Mouse (Mus musculus) neural tube, embryonic 15.5 days (tissue): ENCODE data around the gene Adamts5. TPM values are rescaled to one million over a fixed set of nuclear protein-coding genes. Genes with fewer than 3 reads are reported as not detected.

Source experiments
- ATAC-seq: fragments of 200-750 bp; cut with Nextera tagmentation; 2 replicates; pipeline ENCODE4 v1.8.0; 2017; ENCODE audit warnings: mild to moderate bottlenecking, moderate TSS enrichment, moderate library complexity; ENCODE audit not compliant: low FRiP score
- H3K27ac ChIP-seq: fragments of 300-500 bp; sonication (generic); replicated peaks from 2 replicates; pipeline ENCODE4 v1.5.1; 2015; ENCODE audit warnings: mild to moderate bottlenecking, inconsistent platforms
- H3K27me3 ChIP-seq: fragments of 300-500 bp; sonication (generic); replicated peaks from 2 replicates; pipeline ENCODE4 v1.6.1; 2015; ENCODE audit warnings: inconsistent platforms
- H3K36me3 ChIP-seq: fragments of 300-500 bp; sonication (generic); 2 replicates; pipeline ENCODE4 v1.6.1; 2015; ENCODE audit warnings: inconsistent platforms
- H3K4me1 ChIP-seq: fragments of 300-500 bp; sonication (generic); 2 replicates; pipeline ENCODE4 v1.6.1; 2015; ENCODE audit warnings: inconsistent platforms
- H3K4me2 ChIP-seq: fragments of 300-500 bp; sonication (generic); 2 replicates; pipeline ENCODE4 v1.6.1; 2015; ENCODE audit warnings: inconsistent platforms, mild to moderate bottlenecking, moderate library complexity
- H3K4me3 ChIP-seq: fragments of 300-500 bp; sonication (generic); replicated peaks from 2 replicates; pipeline ENCODE4 v1.5.1; 2015; ENCODE audit warnings: mild to moderate bottlenecking, inconsistent platforms
- H3K9ac ChIP-seq: fragments of 300-500 bp; sonication (generic); replicated peaks from 2 replicates; pipeline ENCODE4 v1.6.1; 2015; ENCODE audit warnings: mild to moderate bottlenecking, inconsistent platforms
- H3K9me3 ChIP-seq: fragments of 300-500 bp; sonication (generic); replicated peaks from 2 replicates; pipeline ENCODE4 v1.6.1; 2016; ENCODE audit warnings: inconsistent platforms
- WGBS: fragments of 180-500 bp; shearing (Covaris S2); methylation state at CpG from one replicate; pipeline ENCODE4 v1.1.7; 2015; ENCODE audit warnings: mixed read lengths; 5-methylcytosine and 5-hydroxymethylcytosine counted together
- polyA plus RNA-seq: library from polyadenylated mRNA; unstranded; fragments of >200 nt; fragmentation: Nextera tagmentation; extraction: Ambion mirVana; gene quantifications from 2 replicates; pipeline ENCODE4 v1.2.1, GENCODE M21; 2015

The Adamts5 gene
- polyA plus RNA-seq, 1 experiment from 2014 or later, result 5.0 TPM

DNA sequence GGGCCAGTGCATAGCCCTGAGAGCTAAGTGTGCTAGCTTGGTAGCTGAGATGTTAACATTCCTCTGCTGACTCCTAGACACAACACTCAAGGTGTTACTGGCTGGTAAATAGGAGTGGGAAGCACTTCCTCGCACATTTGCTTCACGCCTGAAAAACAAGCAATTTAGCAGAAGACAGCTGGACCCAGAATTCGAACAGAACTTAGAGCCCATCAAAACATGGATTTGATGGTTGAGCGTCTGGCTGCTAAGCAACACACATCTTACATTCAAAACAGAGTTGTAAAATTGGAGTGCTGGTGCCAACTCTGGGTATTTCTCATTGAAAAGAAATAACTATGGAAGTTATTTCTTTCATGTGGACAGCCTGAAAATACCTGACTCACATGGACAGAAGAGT, 5.7 kb downstream of the Adamts5 start:
- Histone ChIP-seq H3K36me3 (no peaks in the 10 kb centered on the region), H3K27me3 (peaks cover 7% of the 10 kb centered on the region; the same call in 1 of the 2 replicates), H3K4me1 (peaks cover 16% of the 10 kb centered on the region), H3K4me3 (no peak overlapping the region), H3K9me3 (no peaks in the 10 kb centered on the region), H3K27ac (no peak overlapping the region), H3K9ac (no peak overlapping the region), H3K4me2 (no peak overlapping the region)
- no peak for ATAC-seq
- 82% methylated on average over 4 of the region's 4 CpGs for WGBS

DNA sequence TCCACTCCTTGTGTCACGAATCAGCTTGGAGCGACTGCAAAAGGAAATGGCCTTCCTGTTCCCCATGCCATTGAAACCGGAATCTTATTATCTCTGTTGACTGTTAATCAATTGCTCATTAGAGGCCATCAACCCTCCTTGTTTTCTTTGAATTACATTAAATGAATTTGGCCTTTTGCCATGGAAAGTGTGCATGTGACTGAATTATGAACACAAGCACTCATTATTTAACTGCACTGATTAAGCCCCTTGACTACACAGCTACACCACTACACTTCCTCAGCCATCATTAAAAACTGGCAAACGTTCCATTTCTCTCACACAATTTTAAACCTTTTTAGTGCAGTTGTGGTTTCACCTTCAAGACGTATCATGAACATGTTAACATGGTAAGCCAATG, 11.8 kb downstream of the Adamts5 start:
- no peak for ATAC-seq
- Histone ChIP-seq H3K4me1 (peaks cover 10% of the 10 kb centered on the region), H3K4me3 (no peak overlapping the region), H3K27ac (no peak overlapping the region), H3K9me3 (no peaks in the 10 kb centered on the region), H3K4me2 (no peak overlapping the region), H3K9ac (no peak overlapping the region), H3K36me3 (no peaks in the 10 kb centered on the region), H3K27me3 (no peaks in the 10 kb centered on the region)
- 32% methylated on average over 5 of the region's 5 CpGs for WGBS

DNA sequence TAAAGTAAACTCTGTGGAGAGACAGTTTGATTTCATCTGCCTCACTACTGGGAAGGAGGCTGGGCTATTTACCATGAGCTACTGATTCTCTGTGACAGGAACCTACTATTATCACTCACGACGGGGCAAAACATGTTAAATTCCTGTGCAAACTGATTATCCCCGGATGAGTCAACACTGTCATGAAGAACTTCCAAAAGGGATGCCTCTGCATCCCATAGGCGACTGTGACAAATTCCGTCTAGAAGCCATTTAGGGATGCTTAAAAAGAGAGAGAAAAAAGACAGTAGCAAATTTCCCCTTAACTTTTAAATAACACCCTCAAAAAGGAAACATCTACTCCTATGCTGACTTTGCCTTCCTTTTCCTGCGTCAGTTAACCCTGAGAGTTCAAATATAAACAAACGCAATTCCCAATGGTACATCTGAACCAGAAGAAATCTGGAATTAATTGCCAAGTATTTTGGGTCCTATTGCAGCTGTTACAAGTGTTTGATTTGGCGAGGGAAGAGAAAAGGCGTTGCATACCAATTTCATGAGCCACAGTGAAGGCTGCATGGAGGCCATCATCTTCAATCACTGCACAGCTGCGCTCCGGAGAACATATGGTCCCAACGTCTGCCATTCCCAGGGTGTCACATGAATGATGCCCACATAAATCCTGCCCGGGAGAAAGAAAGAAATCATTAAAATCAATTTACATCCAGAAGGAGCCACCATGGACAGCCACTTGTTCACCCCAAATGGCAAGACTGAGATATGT, 14.2 kb downstream of the Adamts5 start:
- WGBS, result 27% methylated on average over 13 of the region's 13 CpGs
- no peak overlapping the region for H3K9ac ChIP-seq

DNA sequence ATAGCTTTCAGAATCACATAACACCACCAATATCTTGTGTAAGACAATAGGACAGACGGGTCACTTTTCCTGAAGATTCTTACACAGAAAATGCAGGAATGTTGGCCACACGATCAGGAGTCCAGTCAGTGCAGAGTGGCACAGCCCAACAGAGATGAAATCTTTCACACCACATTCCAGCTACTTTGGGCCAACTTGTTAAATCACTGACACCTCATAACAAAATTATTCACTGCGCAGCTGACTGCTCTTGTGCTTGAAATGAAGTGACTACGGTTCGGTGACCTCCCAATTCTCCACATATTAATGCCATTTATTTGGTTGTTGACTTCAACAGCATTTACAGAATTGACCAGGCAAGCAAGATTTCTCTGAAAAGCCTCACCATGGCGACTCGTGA, 22.6 kb downstream of the Adamts5 start:
- WGBS, result 92% methylated on average over 7 of the region's 7 CpGs
- Histone ChIP-seq H3K9me3 (no peaks in the 10 kb centered on the region), H3K4me1 (no peaks in the 10 kb centered on the region), H3K27me3 (no peaks in the 10 kb centered on the region), H3K27ac (no peak overlapping the region), H3K4me2 (no peak overlapping the region), H3K36me3 (no peaks in the 10 kb centered on the region), H3K9ac (no peak overlapping the region), H3K4me3 (no peak overlapping the region)
- ATAC-seq, result no peak

More for the DNA sequence above, 14.2 kb downstream of the Adamts5 start:
- Histone ChIP-seq H3K27me3 (no peaks in the 10 kb centered on the region), H3K9me3 (no peaks in the 10 kb centered on the region), H3K4me1 (peaks cover 10% of the 10 kb centered on the region), H3K4me3 (no peak overlapping the region), H3K36me3 (no peaks in the 10 kb centered on the region), H3K27ac (no peak overlapping the region), H3K4me2 (0 out of 2 replicates have a peak overlapping the region, but pooled peaks have one; percentile 15)
- peak; percentile 91 for ATAC-seq

DNA sequence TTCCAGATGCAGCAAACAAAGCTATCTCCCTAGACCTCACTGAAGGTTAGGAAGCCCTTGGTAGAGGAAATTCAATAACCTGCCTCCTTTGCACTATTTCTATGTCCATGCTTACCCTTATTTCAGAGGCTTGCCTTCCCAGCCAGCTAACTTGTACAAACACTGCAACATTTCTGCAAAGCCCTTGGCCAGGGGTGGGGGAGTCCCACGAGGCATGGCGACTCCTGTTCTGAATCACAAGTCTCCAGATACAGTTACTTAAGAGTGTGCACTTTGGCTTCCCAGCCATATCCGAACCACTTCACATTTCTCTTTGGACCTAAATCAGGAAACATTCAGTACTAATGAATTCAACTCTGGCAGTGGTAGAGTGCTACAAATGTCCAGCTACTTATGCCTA, 27.5 kb downstream of the Adamts5 start:
- Histone ChIP-seq H3K4me1 (no peaks in the 10 kb centered on the region), H3K9me3 (no peaks in the 10 kb centered on the region), H3K27ac (no peak overlapping the region), H3K9ac (no peak overlapping the region), H3K4me3 (no peak overlapping the region), H3K27me3 (no peaks in the 10 kb centered on the region), H3K4me2 (no peak overlapping the region), H3K36me3 (no peaks in the 10 kb centered on the region)
- no peak for ATAC-seq
- 94% methylated on average over 3 of the region's 3 CpGs for WGBS

DNA sequence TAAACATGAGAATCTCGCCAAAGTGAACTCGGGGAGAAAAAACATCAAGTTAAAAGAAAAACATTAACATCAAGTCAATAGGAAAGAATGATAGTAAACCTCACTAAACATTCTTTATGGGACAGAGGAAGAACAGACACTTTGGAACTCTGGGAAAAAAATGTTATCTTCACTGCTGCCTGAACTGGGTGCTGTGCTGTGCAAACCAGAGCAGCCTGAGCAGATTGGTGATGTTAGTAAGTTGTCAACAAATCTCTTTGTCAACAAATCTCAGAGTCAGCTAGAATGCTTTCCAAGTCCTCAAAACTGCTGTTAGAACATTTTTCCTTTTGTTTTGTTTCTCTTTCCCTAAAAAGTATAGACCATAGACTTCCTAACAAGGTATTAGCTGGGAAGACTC, 29.7 kb downstream of the Adamts5 start:
- Histone ChIP-seq H3K9ac (no peak overlapping the region), H3K27me3 (no peaks in the 10 kb centered on the region), H3K36me3 (no peaks in the 10 kb centered on the region), H3K4me3 (no peak overlapping the region), H3K4me2 (no peak overlapping the region), H3K9me3 (no peaks in the 10 kb centered on the region), H3K4me1 (no peaks in the 10 kb centered on the region), H3K27ac (no peak overlapping the region)
- no peak for ATAC-seq
- 82% methylated on average over 2 of the region's 2 CpGs for WGBS

DNA sequence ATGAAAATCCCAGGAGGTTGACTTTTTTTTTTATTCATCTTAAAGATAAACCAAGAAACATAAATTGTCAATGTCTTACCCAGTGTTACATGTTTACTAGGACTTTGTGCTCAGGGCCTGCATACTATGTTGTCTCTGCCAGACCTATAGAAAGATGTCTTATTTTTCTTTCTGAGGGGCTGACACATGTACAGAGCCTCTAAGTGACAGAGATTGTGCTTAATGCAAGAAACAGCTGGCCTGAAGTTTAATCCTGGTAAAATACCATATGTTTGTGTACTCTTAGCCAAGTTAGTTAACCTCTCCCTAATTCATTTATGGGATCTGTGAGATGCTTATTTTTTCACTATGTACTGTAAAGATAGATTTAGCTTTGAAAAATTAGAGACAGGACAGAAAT, 30.4 kb downstream of the Adamts5 start:
- Histone ChIP-seq H3K9ac (no peak overlapping the region), H3K27ac (no peak overlapping the region), H3K9me3 (no peaks in the 10 kb centered on the region), H3K4me1 (no peaks in the 10 kb centered on the region), H3K4me3 (no peak overlapping the region), H3K36me3 (no peaks in the 10 kb centered on the region), H3K27me3 (no peaks in the 10 kb centered on the region), H3K4me2 (no peak overlapping the region)
- ATAC-seq, result no peak

DNA sequence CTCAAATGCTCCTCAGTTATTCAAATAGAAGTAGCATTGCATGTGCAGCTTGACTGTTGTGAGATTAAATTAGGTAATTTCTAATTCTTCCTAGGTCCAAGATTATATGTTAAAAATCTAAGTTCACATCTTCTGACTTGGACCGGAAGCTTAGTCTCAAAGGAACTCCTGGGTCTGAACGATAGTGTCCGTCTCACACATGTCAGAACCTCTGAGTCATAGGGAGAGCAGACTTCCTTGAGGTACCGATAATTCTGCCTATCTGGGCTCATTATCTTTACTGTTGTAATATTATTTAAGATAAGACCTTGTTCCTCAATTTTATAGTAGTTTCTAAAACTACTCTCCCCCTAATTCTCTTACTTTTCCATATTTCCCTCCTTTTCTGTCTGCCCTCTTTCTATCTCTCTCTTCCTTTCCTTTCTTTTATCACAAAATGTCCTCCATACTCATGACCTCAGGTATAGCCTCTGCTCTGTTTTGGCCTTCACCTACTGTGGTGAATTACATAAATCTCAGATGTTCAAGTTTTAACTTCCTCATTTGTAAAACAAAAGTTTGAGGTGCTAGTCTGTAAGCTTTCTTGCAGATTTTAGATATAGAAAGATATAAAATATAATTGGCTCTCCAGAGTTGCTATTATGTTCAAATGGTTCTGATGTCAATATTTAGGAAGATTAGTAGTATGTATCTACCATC, 36.8 kb downstream of the Adamts5 start:
- Histone ChIP-seq H3K9ac (no peak overlapping the region), H3K4me2 (no peak overlapping the region), H3K4me3 (no peak overlapping the region), H3K9me3 (no peaks in the 10 kb centered on the region), H3K27me3 (no peaks in the 10 kb centered on the region), H3K27ac (no peak overlapping the region), H3K4me1 (no peaks in the 10 kb centered on the region), H3K36me3 (0 out of 2 replicates have a peak, but pooled peaks cover 3% of the 10 kb centered on the region)
- WGBS, result 98% methylated on average over 4 of the region's 4 CpGs
- ATAC-seq, result no peak

DNA sequence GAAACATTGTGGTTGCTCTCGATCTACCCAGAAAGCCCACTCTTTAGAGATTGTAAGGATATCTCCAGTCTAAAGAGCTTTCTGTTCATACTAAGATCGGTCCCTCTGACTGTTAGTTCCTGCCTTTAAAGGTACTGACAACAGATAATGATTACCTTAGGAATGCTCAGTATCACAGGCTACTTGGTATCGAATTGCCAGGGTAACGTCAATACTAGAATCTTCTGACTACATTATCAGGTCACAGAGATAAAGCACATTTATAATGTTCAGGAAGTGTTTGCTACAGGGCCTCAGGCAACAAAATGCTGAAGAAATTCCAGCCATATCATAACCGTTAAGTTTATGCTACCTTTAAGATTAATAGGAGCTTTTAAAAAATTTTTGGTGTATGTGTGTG, 47.1 kb downstream of the Adamts5 start:
- no peaks in the 10 kb centered on the region for H3K36me3 ChIP-seq
- no peak overlapping the region for H3K4me3 ChIP-seq
- 91% methylated on average over 5 of the region's 5 CpGs for WGBS
- H3K4me2 ChIP-seq, result no peak overlapping the region
- H3K9ac ChIP-seq, result no peak overlapping the region
- no peak overlapping the region for H3K27ac ChIP-seq
- H3K9me3 ChIP-seq, result no peaks in the 10 kb centered on the region
- H3K27me3 ChIP-seq, result no peaks in the 10 kb centered on the region
- H3K4me1 ChIP-seq, result no peaks in the 10 kb centered on the region
- no peak for ATAC-seq

DNA sequence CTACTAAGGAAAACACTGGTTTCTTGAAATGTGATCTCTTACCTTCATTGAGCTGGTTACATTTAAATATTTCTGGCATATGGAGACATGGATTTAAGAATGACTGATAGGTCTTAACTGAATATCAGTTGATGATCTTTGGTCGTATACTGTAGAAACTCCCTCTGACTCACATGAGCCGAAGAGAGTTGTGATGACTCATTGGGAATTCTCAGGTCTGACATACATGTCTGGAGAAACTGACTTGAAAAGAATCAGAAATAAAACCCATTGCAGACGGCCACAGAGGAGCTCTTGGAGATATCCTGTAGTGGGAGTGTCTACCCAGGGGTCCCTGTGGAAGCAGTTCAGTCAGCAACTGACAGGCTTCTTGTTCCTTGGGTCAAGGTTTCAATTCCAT, 74.6 kb downstream of the Adamts5 start:
- 83% methylated on average over 3 of the region's 3 CpGs for WGBS

DNA sequence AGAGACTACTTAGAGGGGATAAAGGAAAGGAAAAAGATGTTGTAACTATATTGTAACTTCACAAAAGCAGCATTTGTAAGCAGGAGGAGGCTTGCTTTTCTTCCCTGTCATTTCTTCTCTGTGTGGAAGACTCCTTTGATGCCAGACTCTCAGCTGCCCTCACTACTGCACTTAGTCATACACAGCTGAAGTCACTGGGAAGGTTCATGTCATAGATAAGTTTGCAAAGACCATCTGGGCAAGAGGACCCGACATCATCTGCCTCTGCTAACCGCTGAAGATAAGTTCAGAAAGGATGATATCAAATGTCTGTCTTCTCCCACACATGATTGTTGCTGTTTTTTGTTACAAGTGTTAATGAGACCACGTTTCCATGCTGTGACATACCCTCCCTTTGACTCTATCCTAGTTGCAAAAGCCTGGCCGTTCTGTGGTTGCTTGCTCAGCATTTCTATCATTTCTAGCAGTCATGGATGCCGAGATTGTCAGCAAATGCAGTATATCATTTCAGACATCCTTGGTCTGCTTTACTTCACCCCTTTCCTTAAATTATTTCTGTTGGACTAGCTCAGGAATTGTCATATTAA, 79.2 kb downstream of the Adamts5 start:
- H3K4me2 ChIP-seq, result no peak overlapping the region
- H3K4me1 ChIP-seq, result no peaks in the 10 kb centered on the region
- H3K9me3 ChIP-seq, result no peaks in the 10 kb centered on the region
- no peak for ATAC-seq
- H3K27ac ChIP-seq, result no peak overlapping the region
- no peak overlapping the region for H3K4me3 ChIP-seq
- 85% methylated on average over 5 of the region's 5 CpGs for WGBS
- no peaks in the 10 kb centered on the region for H3K36me3 ChIP-seq
- no peak overlapping the region for H3K9ac ChIP-seq
- H3K27me3 ChIP-seq, result no peaks in the 10 kb centered on the region

More for the DNA sequence above, 74.6 kb downstream of the Adamts5 start:
- Histone ChIP-seq H3K4me1 (no peaks in the 10 kb centered on the region), H3K27ac (no peak overlapping the region), H3K4me2 (no peak overlapping the region), H3K36me3 (no peaks in the 10 kb centered on the region), H3K9ac (no peak overlapping the region), H3K4me3 (no peak overlapping the region), H3K27me3 (no peaks in the 10 kb centered on the region), H3K9me3 (no peaks in the 10 kb centered on the region)
- ATAC-seq, result no peak
